Mouse (Mus musculus) kidney, adult 2 months (tissue): ENCODE data around the gene Ccdc163. TPM values are rescaled to one million over a fixed set of nuclear protein-coding genes. Genes with fewer than 3 reads are reported as not detected.

Experiments
- DNase-seq: peaks from one replicate; pipeline ENCODE4 v3.0.0; 2021
- H3K27ac ChIP-seq: fragments of 200-500 bp; 2 replicates; pipeline ENCODE4 v1.5.1; 2012; ENCODE audit warnings: low read depth, low read length, control low read depth, inconsistent platforms; ENCODE audit not compliant: insufficient read depth
- H3K27me3 ChIP-seq: fragments of 200-500 bp; replicated peaks from 2 replicates; pipeline ENCODE4 v1.6.1; 2012; ENCODE audit warnings: mild to moderate bottlenecking, moderate library complexity, low read length, inconsistent platforms; ENCODE audit not compliant: control insufficient read depth, insufficient read depth
- H3K36me3 ChIP-seq: fragments of 200-500 bp; 2 replicates; pipeline ENCODE4 v1.6.1; 2012; ENCODE audit warnings: mild to moderate bottlenecking, moderate library complexity, low read length, inconsistent platforms; ENCODE audit not compliant: control insufficient read depth, insufficient read depth
- H3K4me1 ChIP-seq: fragments of 200-500 bp; 2 replicates; pipeline ENCODE4 v1.6.1; 2011; ENCODE audit warnings: low read length; ENCODE audit not compliant: control insufficient read depth, insufficient read depth
- H3K4me3 ChIP-seq: fragments of 200-500 bp; 2 replicates; pipeline ENCODE4 v1.5.1; 2011; ENCODE audit warnings: mild to moderate bottlenecking, low read depth, low read length, control low read depth; ENCODE audit not compliant: insufficient read depth
- CTCF ChIP-seq: fragments of 200-500 bp; conservative IDR thresholded peaks from 2 replicates; pipeline ENCODE4 v1.5.1; 2011; ENCODE audit warnings: low read depth, mild to moderate bottlenecking, control low read depth, low read length, moderate library complexity, mixed read lengths; ENCODE audit not compliant: insufficient read depth, insufficient read length
- POLR2A ChIP-seq: fragments of 200-500 bp; IDR thresholded peaks from one replicate; pipeline ENCODE4 v1.6.1; 2011; ENCODE audit warnings: low read depth, low read length, control low read depth
- WGBS: fragments of 180-500 bp; shearing (Covaris S2); methylation state at CpG from one replicate; pipeline ENCODE4 v1.1.7; 2018; 5-methylcytosine and 5-hydroxymethylcytosine counted together
- polyA plus RNA-seq: library from polyadenylated mRNA; depleted of rRNA; stranded (reverse); fragments of >200 nt; gene quantifications from 2 replicates; pipeline ENCODE4 v1.2.3, GENCODE M21; 2012

The Ccdc163 gene
- polyA plus RNA-seq, 1 experiment = 29.2 TPM

- Histone ChIP-seq H3K4me3 (peak overlapping the region; percentile 81; the same call in 1 of the 2 replicates), H3K27ac (peak overlapping the region; percentile 99), H3K36me3 (peaks cover 11% of the 10 kb centered on the region; the same call in 1 of the 2 replicates), H3K4me1 (peaks cover 15% of the 10 kb centered on the region; the same call in 1 of the 2 replicates), H3K27me3 (no peaks in the 10 kb centered on the region)
- DNase-seq = no peak
- TF ChIP-seq CTCF = no peak
- no peak for TF ChIP-seq POLR2A
- 70% methylated on average over 2 of the region's 2 CpGs for whole genome bisulfite sequencing
Observed at GRCm38 (mm10) chr4:116684665-116685064, 23.6 kb upstream of the Ccdc163 start.

GRCm38 (mm10) chr4:116685402-116686061 lies 22.8 kb upstream of the Ccdc163 start, which contains the start of gene Prdx1:
TSS of gene Prdx1 (plus strand) at chr4:116685544.
- Histone ChIP-seq H3K27me3 (no peaks in the 10 kb centered on the region), H3K4me3 (peak within 1 kb of the TSS; percentile 81), H3K27ac (peak within 1 kb of the TSS; percentile 99), H3K36me3 (peaks cover 12% of the 10 kb centered on the region; the same call in 1 of the 2 replicates), H3K4me1 (peaks cover 15% of the 10 kb centered on the region; the same call in 1 of the 2 replicates)
- TF ChIP-seq CTCF (peak; percentile 84), POLR2A (peak; percentile 98)
- WGBS = under 1% methylated on average over 56 of the region's 56 CpGs
- peak; percentile 96 for DNase-seq

- Histone ChIP-seq H3K27ac (peak overlapping the region; percentile 44; the same call in 1 of the 2 replicates), H3K4me1 (peaks cover 26% of the 10 kb centered on the region), H3K4me3 (0 out of 2 replicates have a peak overlapping the region, but pooled peaks have one; percentile 70), H3K27me3 (no peaks in the 10 kb centered on the region), H3K36me3 (peaks cover 20% of the 10 kb centered on the region)
- no peak for TF ChIP-seq POLR2A
- TF ChIP-seq CTCF = no peak
- WGBS = 2% methylated on average over 1 of the region's 1 CpGs
- no peak for DNase-seq
Observed at GRCm38 (mm10) chr4:116687041-116687440, 21.3 kb upstream of the Ccdc163 start.

GRCm38 (mm10) chr4:116689309-116689876 lies 18.9 kb upstream of the Ccdc163 start:
- Histone ChIP-seq H3K27me3 (no peaks in the 10 kb centered on the region), H3K4me3 (no peak overlapping the region), H3K36me3 (peaks cover 31% of the 10 kb centered on the region), H3K4me1 (peaks cover 26% of the 10 kb centered on the region), H3K27ac (peak overlapping the region; percentile 50)
- DNase-seq = peak; percentile 83
- TF ChIP-seq CTCF (no peak), POLR2A (no peak)
- WGBS = 31% methylated on average over 4 of the region's 4 CpGs

- Histone ChIP-seq H3K4me1 (peaks cover 16% of the 10 kb centered on the region), H3K27me3 (no peaks in the 10 kb centered on the region), H3K4me3 (no peak overlapping the region), H3K36me3 (peaks cover 41% of the 10 kb centered on the region), H3K27ac (no peak overlapping the region)
- WGBS = 68% methylated on average over 2 of the region's 2 CpGs
- peak; percentile 39 for DNase-seq
- TF ChIP-seq CTCF = no peak
- TF ChIP-seq POLR2A = no peak
Observed at GRCm38 (mm10) chr4:116692146-116692545, 16.2 kb upstream of the Ccdc163 start.

GRCm38 (mm10) chr4:116693785-116694184 lies 14.5 kb upstream of the Ccdc163 start:
- no peak overlapping the region for H3K27ac ChIP-seq
- TF ChIP-seq CTCF (no peak), POLR2A (no peak)
- no peak for DNase-seq
- WGBS = 66% methylated on average over 2 of the region's 2 CpGs
- H3K36me3 ChIP-seq = peaks cover 40% of the 10 kb centered on the region
- H3K27me3 ChIP-seq = no peaks in the 10 kb centered on the region
- H3K4me3 ChIP-seq = no peak overlapping the region
- peaks cover 13% of the 10 kb centered on the region for H3K4me1 ChIP-seq
